ENCODE assay signal across 8 mouse cellular contexts in the genomic region with DNA sequence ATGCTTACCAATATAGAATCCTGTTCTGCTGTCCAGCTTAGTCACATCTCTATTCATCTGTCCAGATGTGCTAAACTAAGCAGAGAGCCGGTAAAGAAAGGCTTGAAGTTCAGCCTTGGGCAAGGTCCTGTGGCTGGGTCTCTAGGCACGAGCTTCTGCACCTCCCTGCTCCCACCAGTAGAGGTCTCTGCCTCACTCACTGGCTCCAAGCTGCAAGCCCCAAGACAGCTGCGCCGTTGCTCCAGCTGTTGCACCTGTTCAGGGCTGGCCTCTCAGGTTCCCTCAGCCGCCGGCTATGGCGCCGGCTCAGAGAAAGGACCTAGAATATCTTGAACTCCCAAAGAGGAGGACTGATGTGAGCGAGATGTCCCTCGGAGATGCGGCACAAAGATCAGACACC. TPM values are rescaled to one million over a fixed set of nuclear protein-coding genes. Genes with fewer than 3 reads are reported as not detected.
A peak's percentile ranks its signal among the peaks of the same experiment; 100 is the strongest.
DNase-seq lines count a peak whose midpoint lies in the region; ATAC-seq and TF ChIP-seq lines count a peak whose summit lies in the region.

No protein-coding gene starts in this region.

- peak; percentile 85 for TF ChIP-seq CTCF in liver, postnatal 0 days (IDR thresholded peaks at IDR 0.05; ENCODE audit: low read depth)

- peaks cover 15% of the 10 kb centered on the region for H3K4me1 ChIP-seq in heart, embryonic 12.5 days (replicated peaks)
- peaks cover 11% of the 10 kb centered on the region; the same call in 1 of the 2 replicates for H3K4me1 ChIP-seq in liver, postnatal 0 days (ENCODE audit: insufficient read depth)

- ATAC-seq in heart, embryonic 12.5 days (ENCODE audit: insufficient number of reproducible peaks, low FRiP score): 0 out of 2 replicates have a peak, but pooled peaks have one; percentile 34
- ATAC-seq in liver, postnatal 0 days: peak; percentile 61; the same call in 1 of the 2 replicates

- H3K4me2 ChIP-seq in heart, embryonic 12.5 days: no peak overlapping the region
- H3K4me2 ChIP-seq in liver, postnatal 0 days (ENCODE audit: low read depth, low read length): no peak overlapping the region

- H3K9ac ChIP-seq in heart, embryonic 12.5 days: no peak overlapping the region
- H3K9ac ChIP-seq in liver, postnatal 0 days (replicated peaks): no peak overlapping the region

- TF ChIP-seq EP300 in liver, postnatal 0 days (IDR thresholded peaks at IDR 0.05; ENCODE audit: low read depth): no peak

- H3K36me3 ChIP-seq in heart, embryonic 12.5 days: no peaks in the 10 kb centered on the region
- no peaks in the 10 kb centered on the region for H3K36me3 ChIP-seq in liver, postnatal 0 days (replicated peaks; ENCODE audit: insufficient read depth, low read length)

- peak; percentile 79 for DNase-seq in A20 (ENCODE audit: low read depth, low spot score)
- DNase-seq in T-cell, adult 2 months (ENCODE audit: low spot score): peak; percentile 44
- peak; percentile 89 for DNase-seq in embryo, embryonic 10 days (ENCODE audit: low spot score)
- peak; percentile 83 to 85 for DNase-seq in kidney, postnatal 36 days
- peak; percentile 72 for DNase-seq in liver, postnatal 0 days
- peak; percentile 70 for DNase-seq in ovary, postnatal 36 days (ENCODE audit: low spot score)
- peak; percentile 86 for DNase-seq in thymus, postnatal 14 days

- no peak overlapping the region for H3K27ac ChIP-seq in heart, embryonic 12.5 days (ENCODE audit: poor library complexity, severe bottlenecking)
- H3K27ac ChIP-seq in liver, postnatal 0 days (ENCODE audit: low read depth): no peak overlapping the region

- peaks cover 58% of the 10 kb centered on the region for H3K27me3 ChIP-seq in heart, embryonic 12.5 days (replicated peaks)
- peaks cover 52% of the 10 kb centered on the region for H3K27me3 ChIP-seq in liver, postnatal 0 days (ENCODE audit: insufficient read depth, low read length)

- no peak overlapping the region for H3K4me3 ChIP-seq in heart, embryonic 12.5 days
- H3K4me3 ChIP-seq in liver, postnatal 0 days (ENCODE audit: low read depth, low read length): no peak overlapping the region

- H3K9me3 ChIP-seq in heart, embryonic 12.5 days (replicated peaks): no peaks in the 10 kb centered on the region
- no peaks in the 10 kb centered on the region for H3K9me3 ChIP-seq in liver, postnatal 0 days (ENCODE audit: low read length)

- WGBS in heart, embryonic 12.5 days: 21% methylated on average over 11 of the region's 11 CpGs
- 11% methylated on average over 11 of the region's 11 CpGs for WGBS in liver, postnatal 0 days (ENCODE audit: insufficient replicate concordance)

RNA-seq across cellular contexts. Expression of a gene that starts 3.7 kb away (rescaled TPM):
- 0.11 and 0.21 TPM in 2 replicates for polyA plus RNA-seq in heart, embryonic 12.5 days (2016; fragmentation: Nextera tagmentation; extraction: Ambion mirVana)
- polyA plus RNA-seq in liver, postnatal 0 days (2015; fragmentation: Nextera tagmentation; extraction: Ambion mirVana): not detected in 2 replicates

RNA-seq across cellular contexts. Expression of a gene that starts 29.4 kb away (rescaled TPM):
- 4.3 and 4.5 TPM in 2 replicates for polyA plus RNA-seq in heart, embryonic 12.5 days (2016; fragmentation: Nextera tagmentation; extraction: Ambion mirVana)
- 2.5 and 2.8 TPM in 2 replicates for polyA plus RNA-seq in liver, postnatal 0 days (2015; fragmentation: Nextera tagmentation; extraction: Ambion mirVana)
